40 mouse cellular contexts compared by ENCODE assay signal in the genomic region with DNA sequence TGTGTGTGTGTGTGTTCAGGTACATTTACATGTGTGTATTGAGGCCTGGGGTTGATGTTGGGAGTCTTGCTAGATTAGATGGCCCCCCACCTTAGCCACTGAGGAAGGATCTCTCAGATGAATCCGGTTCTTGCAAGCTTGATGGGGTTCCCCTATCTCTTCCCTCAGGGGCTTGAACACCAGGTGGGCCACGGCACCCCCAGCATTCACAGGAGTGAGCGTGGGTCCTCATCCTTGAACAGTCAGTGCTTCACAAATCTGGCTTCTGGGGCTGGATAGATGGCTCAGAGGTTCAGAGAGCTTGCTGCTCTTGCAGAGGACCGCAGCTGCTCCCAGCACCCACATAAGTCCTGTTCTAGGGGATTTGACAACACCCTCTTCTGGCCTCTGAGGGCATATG. TPM values are rescaled to one million over a fixed set of nuclear protein-coding genes. Genes with fewer than 3 reads are reported as not detected.
"Had no signal": no experiment of that assay in that cellular context is flagged by ENCODE, and none has a peak within 500 bp of the region (broad histone marks: within the 10 kb centered on the region; RNA-seq: fewer than 3 reads in every experiment).

No protein-coding gene starts in this region.

- H3K36me3 ChIP-seq: hindbrain, embryonic 10.5 days; hindbrain, embryonic 12.5 days; hindbrain, embryonic 13.5 days; hindbrain, embryonic 15.5 days; intestine, embryonic 15.5 days; kidney, embryonic 15.5 days had no signal

- ATAC-seq: hindbrain, embryonic 16.5 days; hindbrain, postnatal 0 days; inflammation-experienced regulatory T-cells, adult 6 months; intestine, embryonic 15.5 days; intestine, embryonic 16.5 days; intestine, postnatal 0 days had no signal

- DNase-seq: heart, postnatal 10 days; heart, postnatal 14 days; heart, postnatal 36 days; heart, postnatal 4 days; kidney, adult 11 months; kidney, adult 18-20 months; kidney, adult 2 months; kidney, adult 8-10 months; kidney, adult 9 months; kidney, postnatal 10 days; kidney, postnatal 14 days; kidney, postnatal 25 days; layer of hippocampus, adult 9-11 months; layer of hippocampus, postnatal 36 days had no signal

- H3K4me2 ChIP-seq: heart, embryonic 11.5 days; heart, embryonic 13.5 days; heart, embryonic 15.5 days; hindbrain, embryonic 12.5 days; hindbrain, embryonic 13.5 days; hindbrain, embryonic 14.5 days; hindbrain, embryonic 15.5 days; intestine, embryonic 15.5 days; kidney, embryonic 15.5 days had no signal

- H3K27ac ChIP-seq: heart, embryonic 13.5 days; heart, embryonic 15.5 days; hindbrain, embryonic 10.5 days; hindbrain, embryonic 12.5 days; hindbrain, embryonic 13.5 days; hindbrain, embryonic 14.5 days; hindbrain, embryonic 15.5 days; hindbrain, postnatal 0 days; intestine, embryonic 15.5 days; kidney, embryonic 15.5 days; kidney, postnatal 0 days; layer of hippocampus, adult 2 months; left cerebral cortex, adult 2 months had no signal

- H3K9me3 ChIP-seq: heart, embryonic 15.5 days; hindbrain, embryonic 10.5 days; hindbrain, embryonic 12.5 days; hindbrain, embryonic 13.5 days; hindbrain, embryonic 15.5 days; intestine, embryonic 15.5 days; kidney, embryonic 15.5 days had no signal

- H3K4me1 ChIP-seq: hindbrain, embryonic 10.5 days; hindbrain, embryonic 12.5 days; hindbrain, embryonic 13.5 days; hindbrain, embryonic 15.5 days; intestine, embryonic 15.5 days; kidney, embryonic 15.5 days had no signal

- H3K27me3 ChIP-seq: heart, embryonic 13.5 days; heart, embryonic 15.5 days; hindbrain, embryonic 12.5 days; hindbrain, embryonic 13.5 days; hindbrain, embryonic 15.5 days; intestine, embryonic 15.5 days; kidney, embryonic 15.5 days had no signal

- H3K4me3 ChIP-seq: heart, embryonic 13.5 days; heart, embryonic 15.5 days; hindbrain, embryonic 10.5 days; hindbrain, embryonic 12.5 days; hindbrain, embryonic 13.5 days; hindbrain, embryonic 15.5 days; intestine, embryonic 15.5 days; kidney, embryonic 15.5 days; layer of hippocampus, adult 2 months; left cerebral cortex, adult 2 months had no signal

- H3K9ac ChIP-seq: heart, embryonic 13.5 days; heart, embryonic 15.5 days; hindbrain, embryonic 12.5 days; hindbrain, embryonic 13.5 days; hindbrain, embryonic 14.5 days; hindbrain, embryonic 15.5 days; intestine, embryonic 15.5 days; kidney, embryonic 15.5 days had no signal

RNA-seq across cellular contexts. Expression of a gene that starts 26.7 kb away (rescaled TPM):
- total RNA-seq: heart, postnatal 10 days; heart, postnatal 14 days; heart, postnatal 25 days; heart, postnatal 36 days; heart, postnatal 4 days; hematopoietic stem cell, adult 5-6 weeks had no signal
- polyA plus RNA-seq: heart, embryonic 11.5 days; heart, embryonic 13.5 days; heart, embryonic 14.5 days; heart, embryonic 15.5 days; heart, embryonic 16.5 days; heart, postnatal 0 days; inflammation-experienced regulatory T-cells, adult 6 months; intestine, embryonic 15.5 days; intestine, embryonic 16.5 days; intestine, postnatal 0 days; kidney, embryonic 14.5 days; kidney, embryonic 15.5 days; kidney, embryonic 16.5 days; large intestine, adult 2 months had no signal
